Mouse (Mus musculus): ENCODE results near the gene Tmem253. TPM values are rescaled to one million over a fixed set of nuclear protein-coding genes. Genes with fewer than 3 reads are reported as not detected.

Tmem253 gene
- total and polyA plus RNA-seq, 3 experiments, result 0.64 to 1.9 TPM; not detected in 1

DNA sequence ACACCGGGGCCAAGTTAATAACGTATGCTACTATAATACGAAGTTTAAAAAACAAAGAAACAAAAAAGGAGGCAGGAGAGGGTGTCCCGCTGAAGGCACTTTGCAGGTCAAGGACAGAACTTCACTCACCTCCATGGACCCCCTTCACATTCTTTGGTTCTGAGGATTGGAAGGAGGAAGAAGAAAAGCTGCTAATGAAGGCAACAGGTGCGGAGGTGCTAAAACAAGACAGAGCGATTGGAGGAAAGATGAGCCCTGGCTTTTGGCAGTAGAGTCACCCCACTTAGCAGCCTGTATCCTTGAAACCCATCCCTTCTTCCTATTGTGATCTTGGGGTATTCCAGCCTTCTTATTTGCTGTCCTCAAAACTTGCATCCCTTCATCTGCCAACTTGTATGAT, 5.6 kb upstream of the Tmem253 start:
- no peak overlapping the region for H3K9ac ChIP-seq (ENCODE audit: insufficient read depth, low read depth)
- no peak overlapping the region for H3K27ac ChIP-seq (ENCODE audit: insufficient read depth, low read depth)
- H3K9me3 ChIP-seq (replicated peaks; ENCODE audit: low read length), result no peaks in the 10 kb centered on the region
- TF ChIP-seq ELF1 (IDR thresholded peaks at IDR 0.05; ENCODE audit: low read depth, low read length), result no peak
- TF ChIP-seq ZKSCAN1 (IDR thresholded peaks at IDR 0.05; ENCODE audit: borderline replicate concordance, low read depth, low read length), result no peak
- TF ChIP-seq USF1 (IDR thresholded peaks at IDR 0.05; ENCODE audit: low read depth, low read length), result no peak
- TF ChIP-seq JUN (IDR thresholded peaks at IDR 0.05; ENCODE audit: insufficient read depth, low read depth, low read length), result no peak
- TF ChIP-seq TCF12 (IDR thresholded peaks at IDR 0.05; ENCODE audit: low read depth, low read length), result no peak
- no peak for TF ChIP-seq NRF1 (IDR thresholded peaks at IDR 0.05; ENCODE audit: low read depth, low read length)
- TF ChIP-seq POLR2AphosphoS2 (IDR thresholded peaks at IDR 0.05; ENCODE audit: low read depth, low read length), result no peak
- TF ChIP-seq UBTF (IDR thresholded peaks at IDR 0.05; ENCODE audit: low read depth, low read length), result no peak
- TF ChIP-seq CHD2 (IDR thresholded peaks at IDR 0.05; ENCODE audit: low read length), result no peak
- TF ChIP-seq CHD1 (IDR thresholded peaks at IDR 0.05; ENCODE audit: low read depth, low read length), result no peak
- no peak for TF ChIP-seq ZC3H11A (IDR thresholded peaks at IDR 0.05; ENCODE audit: low read depth, low read length)
- no peak for TF ChIP-seq SMC3 (IDR thresholded peaks at IDR 0.05; ENCODE audit: low read depth, low read length)
- peaks cover 6 to 32% of the 10 kb centered on the region in 2 experiments for H3K4me1 ChIP-seq (ENCODE audit: control insufficient read depth in 1 of 2, insufficient read depth in 2 of 2)
- in situ Hi-C loops (cut with MboI; ENCODE audit: low pct_ligation_motif_present, low pct_unique_long_range_greater_than_20kb, low sequenced_read_pairs), result no loop called here
- dilution Hi-C loops (cut with MboI; ENCODE audit: extremely low pct_ligation_motif_present, extremely low pct_unique_long_range_greater_than_20kb, low sequenced_read_pairs), result no loop called here
- peaks cover 21 to 42% of the 10 kb centered on the region in 2 experiments for H3K36me3 ChIP-seq (replicated peaks in 1 of 2; ENCODE audit: control insufficient read depth in 1 of 2, insufficient read depth in 1 of 2, low read length in 1 of 2)
- DNase-seq (ENCODE audit: extremely low read depth), result no peak
- H3K4me3 ChIP-seq (replicated peaks in 1 of 3; ENCODE audit: low read depth in 2 of 3, low read length in 2 of 3, poor library complexity in 1 of 3), result no peak overlapping the region
- H3K4me2 ChIP-seq (ENCODE audit: insufficient read depth, low read depth, poor library complexity, severe bottlenecking), result no peak overlapping the region
- no peaks in the 10 kb centered on the region for H3K79me2 ChIP-seq (replicated peaks; ENCODE audit: control insufficient read depth, extremely low read depth, insufficient read depth, poor library complexity, severe bottlenecking)
- H3K27me3 ChIP-seq (replicated peaks), result no peaks in the 10 kb centered on the region

- Histone ChIP-seq H3K9me3 (replicated peaks; ENCODE audit: low read length) (no peaks in the 10 kb centered on the region), H3K4me1 (ENCODE audit: control insufficient read depth in 1 of 2, insufficient read depth in 2 of 2) (peaks cover 6 to 37% of the 10 kb centered on the region in 2 experiments), H3K9ac (ENCODE audit: insufficient read depth, low read depth) (no peak overlapping the region), H3K4me3 (replicated peaks in 1 of 3; ENCODE audit: low read depth in 2 of 3, low read length in 2 of 3, poor library complexity in 1 of 3) (no peak overlapping the region), H3K79me2 (replicated peaks; ENCODE audit: control insufficient read depth, extremely low read depth, insufficient read depth, poor library complexity, severe bottlenecking) (no peaks in the 10 kb centered on the region), H3K27me3 (replicated peaks) (no peaks in the 10 kb centered on the region), H3K36me3 (replicated peaks in 1 of 2; ENCODE audit: control insufficient read depth in 1 of 2, insufficient read depth in 1 of 2, low read length in 1 of 2) (peaks cover 21 to 37% of the 10 kb centered on the region in 2 experiments), H3K4me2 (ENCODE audit: insufficient read depth, low read depth, poor library complexity, severe bottlenecking) (no peak overlapping the region), H3K27ac (ENCODE audit: insufficient read depth, low read depth) (no peak overlapping the region)
- no peak for DNase-seq (ENCODE audit: extremely low read depth)
- TF ChIP-seq ZNF384 (IDR thresholded peaks at IDR 0.05; ENCODE audit: low read depth, low read length) (no peak), JUN (IDR thresholded peaks at IDR 0.05; ENCODE audit: insufficient read depth, low read depth, low read length) (no peak), MXI1 (IDR thresholded peaks at IDR 0.05; ENCODE audit: low read depth, low read length) (no peak), UBTF (IDR thresholded peaks at IDR 0.05; ENCODE audit: low read depth, low read length) (no peak), ZMIZ1 (IDR thresholded peaks at IDR 0.05; ENCODE audit: low read depth, low read length) (no peak), NELFE (IDR thresholded peaks at IDR 0.05; ENCODE audit: low read depth, low read length) (no peak), EP300 (IDR thresholded peaks at IDR 0.05; ENCODE audit: low read length) (no peak)
- dilution Hi-C loops (cut with MboI; ENCODE audit: extremely low pct_ligation_motif_present, extremely low pct_unique_long_range_greater_than_20kb, low sequenced_read_pairs) (no loop called here), in situ Hi-C loops (cut with MboI; ENCODE audit: low pct_ligation_motif_present, low pct_unique_long_range_greater_than_20kb, low sequenced_read_pairs) (no loop called here)
Observed at GRCm38 (mm10) chr14:52010446-52011111, 4.9 kb upstream of the Tmem253 start.

All from CH12.LX (cell line).